Mouse (Mus musculus) limb, embryonic 14.5 days (tissue): ENCODE data around the gene Ranbp3l. TPM values are rescaled to one million over a fixed set of nuclear protein-coding genes. Genes with fewer than 3 reads are reported as not detected.

Experiments
- ATAC-seq: fragments of 200-750 bp; cut with Nextera tagmentation; 2 replicates; pipeline ENCODE4 v1.8.0; 2017; ENCODE audit warnings: low read depth, moderate number of reproducible peaks, moderate TSS enrichment; ENCODE audit not compliant: low FRiP score
- DNase-seq: peaks from one replicate; pipeline ENCODE4 v3.0.0-alpha.2; 2015; ENCODE audit warnings: low spot score
- H3K27ac ChIP-seq: fragments of 300-500 bp; sonication (generic); replicated peaks from 2 replicates; pipeline ENCODE4 v1.5.1; 2014; ENCODE audit warnings: low read depth, mild to moderate bottlenecking, low read length, moderate library complexity, mixed read lengths
- H3K27me3 ChIP-seq: fragments of 300-500 bp; sonication (generic); 2 replicates; pipeline ENCODE4 v1.6.1; 2014; ENCODE audit warnings: low read length, mixed read lengths; ENCODE audit not compliant: control insufficient read depth, insufficient read depth
- H3K36me3 ChIP-seq: fragments of 300-500 bp; sonication (generic); 2 replicates; pipeline ENCODE4 v1.6.1; 2014; ENCODE audit warnings: mild to moderate bottlenecking, low read length, moderate library complexity, mixed read lengths; ENCODE audit not compliant: control insufficient read depth, insufficient read depth
- H3K4me1 ChIP-seq: fragments of 300-500 bp; sonication (generic); 2 replicates; pipeline ENCODE4 v1.6.1; 2014; ENCODE audit warnings: antibody characterized with exemption, low read length, mixed read lengths; ENCODE audit not compliant: control insufficient read depth, insufficient read depth
- H3K4me2 ChIP-seq: fragments of 300-500 bp; sonication (generic); replicated peaks from 2 replicates; pipeline ENCODE4 v1.6.1; 2014; ENCODE audit warnings: low read depth, mild to moderate bottlenecking, low read length, moderate library complexity; ENCODE audit not compliant: severe bottlenecking
- H3K4me3 ChIP-seq: fragments of 300-500 bp; sonication (generic); replicated peaks from 2 replicates; pipeline ENCODE4 v1.5.1; 2014; ENCODE audit warnings: low read length
- H3K9ac ChIP-seq: fragments of 300-500 bp; sonication (generic); 2 replicates; pipeline ENCODE4 v1.6.1; 2014; ENCODE audit warnings: mild to moderate bottlenecking, low read depth, low read length, moderate library complexity; ENCODE audit not compliant: severe bottlenecking
- H3K9me3 ChIP-seq: fragments of 300-500 bp; sonication (generic); 2 replicates; pipeline ENCODE4 v1.6.1; 2016; ENCODE audit warnings: low read length; ENCODE audit not compliant: control insufficient read depth
- POLR2A ChIP-seq: fragments of 200-500 bp; IDR thresholded peaks from 2 replicates; pipeline ENCODE4 v1.8.0; 2012; ENCODE audit warnings: inconsistent platforms, mild to moderate bottlenecking, moderate library complexity, borderline replicate concordance; ENCODE audit not compliant: insufficient read depth, insufficient read length; ENCODE audit errors: extremely low read depth
- WGBS: fragments of 180-500 bp; shearing (Covaris S2); extraction: QIAGEN DNeasy Blood & Tissue Kit; methylation state at CpG from one replicate; pipeline ENCODE4 v1.1.7; 2014; 5-methylcytosine and 5-hydroxymethylcytosine counted together
- polyA plus RNA-seq, 2 experiments: library from polyadenylated mRNA; depleted of rRNA in 1 of 2; stranded (reverse) in 1 of 2; unstranded in 1 of 2; fragments of >200 nt; fragmentation: Nextera tagmentation in 1 of 2; extraction: Ambion mirVana in 1 of 2; gene quantifications; 2 replicates each; pipeline versions ENCODE4 v1.2.1 to v1.2.3; 2012 to 2014

The Ranbp3l gene
- polyA plus RNA-seq, 2 experiments, result 0.56 to 0.64 TPM

- Histone ChIP-seq H3K9me3 (no peaks in the 10 kb centered on the region), H3K4me3 (no peak overlapping the region), H3K27me3 (no peaks in the 10 kb centered on the region), H3K4me1 (no peaks in the 10 kb centered on the region), H3K9ac (no peak overlapping the region), H3K4me2 (no peak overlapping the region), H3K36me3 (peaks cover 34% of the 10 kb centered on the region), H3K27ac (no peak overlapping the region)
- DNase-seq (no peak), ATAC-seq (no peak)
- TF ChIP-seq POLR2A, result no peak
- 89% methylated on average over 17 of the region's 17 CpGs for WGBS
Measured at GRCm38 (mm10) chr15:9087895-9088682, 120.3 kb downstream of the Ranbp3l start.

GRCm38 (mm10) chr15:9088683-9089072 is 120.9 kb downstream of the Ranbp3l start:
- ATAC-seq (no peak), DNase-seq (no peak)
- Histone ChIP-seq H3K4me1 (no peaks in the 10 kb centered on the region), H3K9me3 (no peaks in the 10 kb centered on the region), H3K9ac (no peak overlapping the region), H3K27ac (no peak overlapping the region), H3K4me2 (no peak overlapping the region), H3K27me3 (no peaks in the 10 kb centered on the region), H3K36me3 (peaks cover 40% of the 10 kb centered on the region), H3K4me3 (no peak overlapping the region)
- whole genome bisulfite sequencing, result 73% methylated on average over 8 of the region's 8 CpGs
- TF ChIP-seq POLR2A, result no peak

- DNase-seq, result no peak
- WGBS, result 56% methylated on average over 2 of the region's 2 CpGs
- no peak overlapping the region for H3K4me3 ChIP-seq
- no peaks in the 10 kb centered on the region; the same call in 1 of the 2 replicates for H3K4me1 ChIP-seq
- no peak for ATAC-seq
- no peaks in the 10 kb centered on the region for H3K27me3 ChIP-seq
- no peak for TF ChIP-seq POLR2A
- no peak overlapping the region for H3K4me2 ChIP-seq
- peaks cover 45% of the 10 kb centered on the region for H3K36me3 ChIP-seq
- no peaks in the 10 kb centered on the region for H3K9me3 ChIP-seq
- no peak overlapping the region for H3K9ac ChIP-seq
- H3K27ac ChIP-seq, result no peak overlapping the region
Measured at GRCm38 (mm10) chr15:9089136-9089720, 121.5 kb downstream of the Ranbp3l start.

GRCm38 (mm10) chr15:9090662-9091061 is 122.9 kb downstream of the Ranbp3l start:
- Histone ChIP-seq H3K4me2 (no peak overlapping the region), H3K4me3 (no peak overlapping the region), H3K9ac (no peak overlapping the region), H3K36me3 (peaks cover 50% of the 10 kb centered on the region), H3K4me1 (no peaks in the 10 kb centered on the region; the same call in 1 of the 2 replicates), H3K9me3 (no peaks in the 10 kb centered on the region), H3K27ac (no peak overlapping the region), H3K27me3 (no peaks in the 10 kb centered on the region)
- WGBS, result 91% methylated on average over 5 of the region's 5 CpGs
- no peak for TF ChIP-seq POLR2A
- ATAC-seq (no peak), DNase-seq (no peak)

- H3K27ac ChIP-seq, result no peak overlapping the region
- WGBS, result 80% methylated on average over 11 of the region's 11 CpGs
- H3K27me3 ChIP-seq, result no peaks in the 10 kb centered on the region
- no peak overlapping the region for H3K9ac ChIP-seq
- no peak for TF ChIP-seq POLR2A
- peaks cover 49% of the 10 kb centered on the region for H3K36me3 ChIP-seq
- no peaks in the 10 kb centered on the region for H3K9me3 ChIP-seq
- H3K4me3 ChIP-seq, result no peak overlapping the region
- ATAC-seq (no peak), DNase-seq (no peak)
- no peaks in the 10 kb centered on the region; the same call in 1 of the 2 replicates for H3K4me1 ChIP-seq
- no peak overlapping the region for H3K4me2 ChIP-seq
Measured at GRCm38 (mm10) chr15:9093598-9094365, 126.0 kb downstream of the Ranbp3l start.
